Mouse (Mus musculus) skeletal muscle tissue, adult 2 months (tissue): ENCODE measurements around the gene Mip.
A peak's percentile ranks its signal among the peaks of the same experiment; 100 is the strongest.
"Not testable (repeated sequence)": the region's sequence is repeated elsewhere in the genome, so short reads cannot be mapped to it uniquely, and the experiment has no call there.

Experiments used
- DNase-seq: peaks from one replicate; pipeline ENCODE4 v3.0.0-alpha.2; 2012; ENCODE audit warnings: low read depth, low spot score

Gene Mip

DNA sequence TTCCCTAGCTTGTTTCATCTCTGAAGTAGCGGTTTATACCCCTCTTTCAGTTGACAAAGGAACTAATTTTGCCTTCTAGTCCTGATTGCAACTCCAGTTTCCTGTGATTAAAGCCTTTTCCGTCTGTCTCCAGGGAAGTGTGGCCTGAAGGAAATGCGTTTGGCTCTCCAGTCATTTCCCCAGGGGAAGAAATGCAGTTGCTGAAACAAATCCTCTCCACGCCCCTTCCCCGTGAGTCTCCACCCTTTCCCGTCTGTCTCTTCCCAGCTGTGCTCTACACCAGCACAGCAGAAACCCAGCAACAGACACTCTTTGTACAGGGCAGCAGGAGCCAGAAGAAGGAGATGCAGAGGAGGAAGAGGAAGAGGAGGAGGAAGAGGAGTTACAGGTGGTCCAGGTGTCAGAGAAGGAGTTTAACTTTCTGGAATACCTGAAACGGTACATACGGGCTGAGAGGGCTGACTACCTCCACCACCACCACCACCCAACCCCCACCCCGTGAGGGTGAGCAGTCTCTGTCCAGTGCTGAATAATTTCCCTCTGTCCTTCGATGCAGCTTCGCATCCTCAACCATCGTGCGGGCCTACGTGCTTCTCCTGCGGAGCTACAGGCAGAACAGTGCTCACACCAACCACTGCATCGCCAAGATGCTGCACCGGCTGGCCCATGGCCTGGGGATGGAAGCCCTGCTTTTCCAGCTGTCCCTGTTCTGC is 21.5 kb downstream of the Mip start:
- DNase-seq: peak; percentile 70

DNA sequence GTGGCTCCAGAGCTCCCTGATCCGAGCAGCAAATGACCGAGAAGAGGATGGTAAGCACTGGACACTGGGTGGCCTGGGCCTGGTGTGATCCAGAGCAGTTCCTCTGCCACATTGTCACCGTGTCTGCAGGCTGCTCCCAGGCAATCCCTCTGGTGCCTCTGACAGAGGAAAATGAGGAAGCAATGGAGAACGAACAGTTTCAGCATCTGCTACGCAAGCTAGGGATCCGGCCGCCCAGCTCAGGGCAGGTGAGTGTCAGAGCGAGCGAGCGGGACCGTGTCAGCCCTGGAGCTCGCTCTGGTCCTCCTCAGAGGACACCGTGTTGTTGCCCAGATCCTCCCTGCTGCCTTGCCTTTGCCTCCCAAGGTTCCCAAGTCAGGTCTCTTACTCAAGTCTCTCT is 24.9 kb downstream of the Mip start:
- no peak for DNase-seq

- no peak for DNase-seq
Observed at GRCm38 (mm10) chr10:128253677-128254255, 28.1 kb downstream of the Mip start, which contains the start of gene Apon. TSS of gene Apon (plus strand) at chr10:128254096.

- no peak for DNase-seq
Observed at GRCm38 (mm10) chr10:128255925-128256324, 30.3 kb downstream of the Mip start.

- no peak for DNase-seq
Observed at GRCm38 (mm10) chr10:128256328-128256727, 30.7 kb downstream of the Mip start.

GRCm38 (mm10) chr10:128258953-128259352 is 33.3 kb downstream of the Mip start:
- DNase-seq: peak; percentile 44

DNA sequence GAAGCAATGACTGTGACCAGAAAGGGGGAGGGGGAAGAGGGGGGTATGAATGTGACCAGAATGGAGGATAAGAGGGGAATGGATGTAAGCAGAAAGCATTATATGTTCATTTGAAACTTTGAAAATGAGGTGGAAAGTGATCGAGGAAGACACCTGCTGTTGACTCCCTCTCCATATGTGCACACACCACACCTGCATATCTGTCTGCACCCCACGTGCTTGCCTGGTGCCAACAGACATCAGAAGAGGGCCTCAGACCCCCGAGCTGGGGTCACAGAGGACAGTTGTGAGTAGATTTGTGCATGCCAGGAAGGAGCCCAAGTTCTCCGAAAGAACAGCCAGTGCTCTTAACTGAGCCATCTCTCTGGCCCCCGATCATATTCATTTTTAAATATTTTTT is 34.3 kb downstream of the Mip start:
- DNase-seq: no peak

- not testable (repeated sequence) for DNase-seq
Observed at GRCm38 (mm10) chr10:128260376-128260775, 34.7 kb downstream of the Mip start.

DNA sequence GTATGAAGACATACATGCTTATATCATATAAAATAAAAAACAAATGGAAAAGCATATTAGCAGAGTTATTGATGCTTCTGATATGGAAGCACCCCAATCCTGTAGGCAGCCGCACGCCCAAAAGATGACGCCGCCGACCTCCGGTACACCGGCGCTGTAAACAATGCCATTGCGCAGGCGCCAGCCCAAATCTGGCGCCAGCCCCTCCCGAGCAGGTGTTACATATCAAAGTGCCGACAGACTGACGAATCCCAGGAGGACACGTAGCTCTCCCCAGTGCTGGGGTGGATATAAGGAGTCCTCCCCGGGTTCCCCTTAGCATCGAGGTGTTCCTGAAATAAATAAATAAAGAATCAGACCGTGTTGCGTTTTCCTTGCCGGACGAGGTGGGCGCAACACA is 36.7 kb downstream of the Mip start:
- DNase-seq: no peak

DNA sequence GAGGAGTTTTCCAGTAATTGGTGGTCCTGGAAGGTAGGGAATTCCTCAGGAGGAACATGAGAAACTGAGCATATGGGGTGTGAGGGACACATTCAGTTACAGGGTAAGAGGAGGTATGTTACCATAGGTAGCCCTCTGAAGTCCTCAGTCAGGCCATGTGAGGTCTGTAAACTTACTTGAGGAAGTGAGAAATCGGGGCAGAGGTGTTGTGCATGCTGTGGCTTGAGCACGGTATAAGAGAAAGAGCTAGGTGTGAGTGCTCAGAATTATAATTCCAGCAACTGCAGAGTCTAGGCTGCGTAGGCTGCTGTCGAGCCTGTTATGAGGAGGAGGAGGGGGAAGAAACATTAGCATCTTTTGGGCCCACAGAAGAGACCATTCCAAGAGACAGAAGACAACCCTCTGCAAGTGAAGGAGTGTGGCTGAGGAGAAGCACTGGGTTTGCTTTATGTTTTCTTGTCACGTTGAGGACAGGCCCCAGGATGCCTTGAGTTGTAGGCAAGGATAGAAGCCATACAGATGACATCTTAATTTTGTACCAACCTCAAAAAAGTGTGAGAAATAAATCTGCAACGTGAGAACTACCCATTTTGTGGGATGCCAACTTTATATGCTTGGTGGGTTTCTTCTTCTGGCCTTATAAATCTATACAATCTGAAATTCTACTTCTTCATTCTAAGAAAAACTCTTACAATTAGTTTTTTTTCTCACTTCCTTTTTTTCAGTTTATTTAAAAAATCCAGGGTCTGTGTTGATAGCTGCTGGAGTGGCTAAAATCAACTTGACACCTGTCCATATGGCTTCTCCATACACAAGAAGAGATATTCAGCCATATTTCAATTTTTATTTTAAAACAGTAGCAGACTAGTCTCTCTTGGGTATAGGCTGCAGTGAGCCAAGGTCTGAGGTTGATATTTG is 38.0 kb downstream of the Mip start:
- DNase-seq: no peak

GRCm38 (mm10) chr10:128268371-128268770 is 42.7 kb downstream of the Mip start, which contains the start of gene Apof:
TSS of gene Apof (plus strand) at chr10:128268671.
- no peak for DNase-seq

DNA sequence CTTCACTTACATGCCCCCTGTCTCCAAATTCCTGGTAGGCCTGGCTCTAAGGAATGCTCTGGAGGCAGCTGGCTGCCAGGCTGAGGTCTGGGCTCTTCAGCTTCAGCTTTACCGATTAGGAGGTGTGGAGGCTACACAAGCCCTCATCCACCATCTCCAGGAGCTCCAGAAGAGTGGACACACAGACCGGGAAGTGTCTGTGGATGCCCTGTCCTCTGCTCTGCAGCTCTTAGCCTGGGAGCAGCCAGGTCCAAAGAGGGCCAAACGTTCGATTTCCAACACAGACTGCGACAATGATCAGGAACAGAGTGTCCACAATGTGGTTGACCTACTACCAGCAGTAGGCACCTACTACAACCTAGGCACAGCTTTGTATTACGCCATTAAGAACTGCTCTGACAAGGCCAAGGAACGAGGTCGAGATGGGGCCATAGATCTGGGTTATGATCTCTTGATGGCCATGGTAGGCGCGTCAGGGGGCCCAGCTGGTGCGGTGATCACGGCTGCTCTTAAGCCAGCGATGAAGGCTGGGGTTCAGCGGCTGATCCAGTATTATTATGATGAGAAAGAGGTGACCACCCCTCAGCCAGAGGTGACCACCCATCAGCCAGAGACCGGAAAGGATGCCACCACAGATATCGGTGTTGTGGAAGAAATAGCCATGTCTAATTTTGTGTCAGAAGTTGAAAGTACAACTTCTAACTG is 43.7 kb downstream of the Mip start:
- no peak for DNase-seq

DNA sequence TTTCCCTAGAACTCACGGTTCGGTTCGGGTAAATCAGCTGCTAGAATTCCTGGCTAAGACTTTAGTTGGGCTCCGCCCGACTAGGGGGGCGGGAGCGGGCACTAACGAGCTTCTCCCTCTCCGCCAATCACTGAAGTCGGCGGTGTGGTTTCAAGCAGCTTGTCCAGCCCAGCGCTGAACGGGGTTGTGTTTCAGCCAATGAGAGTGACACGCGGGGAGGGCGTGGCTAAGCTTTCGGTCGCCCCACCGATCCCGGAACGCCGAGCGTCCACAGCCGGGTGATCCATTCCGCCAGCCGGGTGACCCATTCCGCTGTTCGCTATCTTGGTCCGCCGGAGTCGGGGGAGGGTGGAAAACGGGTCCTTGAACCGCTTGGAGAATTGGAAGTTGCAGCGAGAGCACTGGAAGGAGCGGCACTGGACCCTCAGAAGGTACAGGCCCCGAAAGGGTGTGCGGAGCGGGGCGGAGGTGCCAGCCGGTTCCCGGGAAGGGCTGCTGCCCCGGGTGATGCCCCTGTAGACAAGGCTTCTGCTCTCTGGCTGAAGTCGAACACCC is 44.7 kb downstream of the Mip start, which contains the start of gene Stat2:
Stat2 (plus strand) TSS at position 273 of the 555 bp plus-strand sequence.
- DNase-seq: peak; percentile 97

DNA sequence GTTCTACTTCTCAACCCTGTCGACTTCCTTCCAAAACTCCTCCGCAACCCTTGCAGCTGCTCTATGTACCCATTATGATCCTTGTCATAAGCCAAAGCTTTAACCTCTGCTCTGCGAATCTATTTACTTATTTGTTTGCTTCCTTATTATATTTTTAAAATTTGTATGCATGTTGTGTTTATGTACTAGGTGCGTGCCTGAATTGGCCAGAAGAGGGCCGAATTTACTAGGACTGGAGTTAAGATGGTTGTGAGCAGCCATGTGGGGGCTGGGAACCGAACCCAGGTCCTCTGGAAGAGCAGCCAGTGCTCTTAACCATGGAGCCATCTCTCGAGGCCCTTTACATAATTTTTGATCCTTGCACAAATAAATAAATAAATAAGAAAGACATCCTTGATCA is 45.2 kb downstream of the Mip start:
- DNase-seq: no peak

DNA sequence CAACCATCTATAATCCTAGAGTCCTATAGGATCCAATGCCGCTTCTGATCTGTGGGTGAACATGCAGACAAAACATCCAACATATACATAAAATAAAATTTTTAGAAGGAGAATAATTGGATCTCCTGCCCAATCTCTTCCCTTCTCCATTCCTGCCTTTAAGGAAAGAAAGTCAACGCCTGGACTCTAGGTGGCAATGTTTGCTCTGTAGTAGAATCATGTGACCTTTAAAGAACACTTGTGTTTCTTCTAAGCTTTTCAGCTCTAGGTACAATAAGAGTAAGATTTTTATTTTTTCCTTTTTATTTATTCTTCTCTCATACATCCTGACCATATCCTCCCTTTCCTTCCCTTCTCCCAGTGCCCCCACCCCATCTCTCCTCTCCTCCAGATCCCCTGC is 46.2 kb downstream of the Mip start:
- DNase-seq: no peak

DNA sequence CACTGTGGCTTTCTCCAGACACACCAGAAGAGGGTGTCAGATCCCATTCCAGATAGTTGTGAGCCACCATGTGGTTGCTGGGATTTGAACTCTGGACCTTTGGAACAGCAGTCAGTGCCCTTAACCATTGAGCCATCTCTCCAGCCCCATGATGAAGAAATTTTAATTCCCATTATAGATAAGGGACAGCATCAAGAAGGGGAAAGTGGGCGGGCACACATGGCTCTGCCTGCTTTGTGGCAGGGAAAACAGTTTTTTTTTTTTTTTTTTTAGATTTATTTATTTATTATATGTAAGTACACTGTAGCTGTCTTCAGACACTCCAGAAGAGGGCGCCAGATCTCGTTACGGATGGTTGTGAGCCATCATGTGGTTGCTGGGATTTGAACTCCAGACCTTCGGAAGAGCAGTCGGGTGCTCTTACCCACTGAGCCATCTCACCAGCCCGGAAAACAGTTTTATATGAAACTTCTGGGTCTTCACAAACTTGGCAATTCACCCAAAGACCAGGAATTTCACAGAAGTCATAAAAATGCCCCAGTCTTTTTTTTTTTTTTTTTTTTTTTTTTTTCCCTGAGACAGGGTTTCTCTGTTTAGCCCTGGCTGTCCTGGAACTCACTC is 47.3 kb downstream of the Mip start:
- DNase-seq: not testable (repeated sequence)

DNA sequence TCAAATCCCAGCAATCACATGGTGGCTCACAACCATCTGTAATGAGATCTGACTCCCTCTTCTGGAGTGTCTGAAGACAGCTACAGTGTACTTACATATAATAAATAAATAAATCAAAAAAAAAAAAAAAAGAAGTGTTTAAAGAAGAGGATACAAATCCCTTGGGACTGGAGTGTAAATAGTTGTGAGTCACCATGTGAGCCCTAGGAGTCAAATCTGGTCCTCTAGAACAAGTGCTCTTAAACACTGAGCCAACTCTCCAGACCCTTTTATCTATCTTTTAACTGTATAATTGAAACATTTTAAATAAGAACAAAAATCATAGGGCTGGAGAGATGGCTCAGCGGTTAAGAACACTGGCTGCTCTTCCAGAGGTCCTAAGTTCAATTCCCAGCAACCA is 49.7 kb downstream of the Mip start:
- not testable (repeated sequence) for DNase-seq

- DNase-seq: no peak
Observed at GRCm38 (mm10) chr10:128278158-128278557, 52.5 kb downstream of the Mip start.

GRCm38 (mm10) chr10:128280943-128281342 is 55.3 kb downstream of the Mip start:
- DNase-seq: no peak
